Mouse (Mus musculus) C2C12 (cell line): Measurements from ENCODE around the gene Zfp235.

Experiments
- CTCF ChIP-seq: IDR thresholded peaks from one replicate; pipeline ENCODE4 v1.5.1; 2011; ENCODE audit not compliant: control insufficient read depth, insufficient read depth, insufficient read length
- MAX ChIP-seq: IDR thresholded peaks from one replicate; pipeline ENCODE4 v1.6.1; 2011; ENCODE audit warnings: mild to moderate bottlenecking, control low read depth
- MYOD1 ChIP-seq: IDR thresholded peaks from one replicate; pipeline ENCODE4 v1.6.1; 2011; ENCODE audit warnings: low read depth; ENCODE audit not compliant: control insufficient read depth, insufficient read length

GRCm38 (mm10) chr7:24175337-24175711 lies 41.4 kb downstream of the Zfp235 start:
- no peak for TF ChIP-seq CTCF
- TF ChIP-seq MAX, result no peak
- TF ChIP-seq MYOD1, result no peak
